Mouse (Mus musculus) G1E (cell line): ENCODE measurements around the gene Tmem220.

ENCODE experiments used
- CTCF ChIP-seq: IDR thresholded peaks from 2 replicates; pipeline ENCODE4 v1.5.1; 2012; ENCODE audit warnings: low read depth, low read length, inconsistent platforms, mixed read lengths
- GATA1 ChIP-seq: IDR thresholded peaks from 2 replicates; pipeline ENCODE4 v1.6.1; 2012; ENCODE audit warnings: borderline replicate concordance, low read length, inconsistent platforms, mixed read lengths
- GATA2 ChIP-seq: IDR thresholded peaks from 2 replicates; pipeline ENCODE4 v1.6.1; 2012; ENCODE audit warnings: low read depth, low read length, inconsistent platforms, borderline replicate concordance
- TAL1 ChIP-seq: conservative IDR thresholded peaks from 2 replicates; pipeline ENCODE4 v1.6.1; 2012; ENCODE audit warnings: low read depth, low read length, inconsistent platforms, mixed read lengths

DNA sequence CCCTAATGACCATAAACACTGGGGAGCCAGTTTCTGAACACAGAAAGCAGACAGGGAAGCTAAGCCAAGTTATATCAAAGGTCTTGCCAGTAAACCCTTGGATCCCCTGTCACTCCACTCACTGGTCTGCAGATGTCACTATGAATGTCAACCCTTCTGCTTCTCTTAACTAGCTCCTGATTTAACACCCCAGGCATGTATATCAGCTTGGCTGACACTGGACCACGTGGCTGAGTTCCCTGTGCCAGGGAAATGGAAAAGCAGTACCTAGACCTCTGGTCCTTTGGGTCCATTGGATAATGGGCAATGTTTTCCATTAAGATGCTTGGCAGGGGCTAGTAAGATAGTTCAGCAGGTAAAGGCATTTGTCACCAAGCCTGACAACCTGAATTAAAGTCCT lies 31.3 kb upstream of the Tmem220 start:
- TF ChIP-seq CTCF, result no peak
- no peak for TF ChIP-seq GATA2
- no peak for TF ChIP-seq GATA1
- TF ChIP-seq TAL1, result no peak
